Mouse (Mus musculus) 3T3-L1 (cell line): ENCODE measurements around the gene Gm33543.
A peak's percentile ranks its signal among the peaks of the same experiment; 100 is the strongest.

Source experiments
- DNase-seq: peaks from one replicate; pipeline ENCODE4 v3.0.0-alpha.2; 2015; ENCODE audit warnings: low read depth, low spot score

The Gm33543 gene

DNA sequence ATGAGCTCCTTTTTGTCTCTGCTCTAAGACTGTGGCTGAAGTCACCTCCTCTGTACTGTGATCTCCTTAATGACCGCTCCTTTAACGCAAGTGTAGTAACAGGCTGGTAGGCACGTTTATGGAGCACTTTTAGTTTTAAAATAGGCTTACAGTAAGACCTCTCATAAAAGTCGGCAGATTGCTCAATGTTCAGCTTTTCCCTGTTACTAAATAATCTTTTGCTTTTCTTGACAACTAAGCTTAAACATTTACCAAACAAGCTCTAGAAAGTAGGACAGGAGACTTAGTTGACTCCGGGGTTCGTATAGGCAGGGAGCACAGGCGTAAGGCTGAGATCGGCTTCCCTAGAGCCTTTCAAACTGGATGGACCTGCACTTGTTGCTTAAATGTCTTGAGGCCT is 64.1 kb downstream of the Gm33543 start:
- no peak for DNase-seq

GRCm38 (mm10) chr10:95777701-95778320 is 64.9 kb downstream of the Gm33543 start:
- peak; percentile 29 for DNase-seq

DNA sequence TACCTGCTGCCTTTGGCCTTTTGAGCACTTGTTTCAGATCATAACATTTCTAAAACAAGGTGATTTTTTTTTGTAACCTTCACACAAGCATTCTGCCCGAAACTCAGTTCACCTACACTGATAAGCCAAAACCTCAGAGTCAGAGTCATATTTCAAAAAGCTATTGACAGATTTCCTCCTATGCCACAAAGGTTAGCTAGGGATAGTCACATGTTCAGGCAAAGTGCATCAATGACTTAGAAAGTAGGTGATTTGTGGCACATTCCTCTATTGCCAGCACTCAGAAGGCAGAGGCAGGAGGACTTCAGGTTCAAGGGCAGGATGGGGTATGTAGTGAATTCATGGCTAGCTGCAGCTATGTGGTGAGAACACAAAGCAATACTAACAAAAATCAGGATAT is 65.7 kb downstream of the Gm33543 start:
- DNase-seq = no peak

- no peak for DNase-seq
Measured at GRCm38 (mm10) chr10:95774856-95775255, 67.9 kb downstream of the Gm33543 start.

DNA sequence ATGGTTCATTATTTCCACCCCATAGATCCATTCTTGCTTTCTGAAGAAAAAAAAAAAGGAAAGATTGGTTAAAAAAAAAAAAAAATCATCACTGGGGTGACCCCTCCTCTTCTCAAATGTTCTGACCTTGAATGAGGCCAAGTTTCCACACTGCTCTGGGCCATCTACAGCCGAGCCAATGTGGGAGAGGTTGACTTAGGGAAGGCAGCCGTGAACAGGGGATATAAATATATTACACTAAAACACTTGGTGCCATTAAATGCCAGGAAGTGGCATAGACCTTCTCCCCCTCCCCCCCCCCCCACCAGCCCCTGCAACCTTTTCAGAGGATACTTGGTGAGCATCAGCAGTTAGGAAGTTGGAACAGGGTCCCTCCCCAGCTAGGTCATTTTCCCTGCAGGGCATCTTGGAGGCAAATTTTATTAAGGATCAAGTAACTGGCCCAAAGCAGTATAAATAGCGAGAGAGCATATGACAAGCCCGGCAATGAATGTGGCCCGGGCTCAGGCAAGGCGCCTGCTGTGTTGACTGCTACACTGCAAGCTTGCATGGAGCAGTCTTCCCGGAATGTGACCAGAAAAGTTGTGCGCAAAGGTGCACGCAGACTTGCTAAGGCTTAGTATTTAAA is 68.6 kb downstream of the Gm33543 start:
- no peak for DNase-seq
